Mouse (Mus musculus): ENCODE data around the gene Clec4e. TPM values are rescaled to one million over a fixed set of nuclear protein-coding genes. Genes with fewer than 3 reads are reported as not detected.
"Not testable (repeated sequence)": the region's sequence is repeated elsewhere in the genome, so short reads cannot be mapped to it uniquely, and the experiment has no call there.

The Clec4e gene
- polyA plus RNA-seq (2017; shearing (Covaris generic)), result not detected

DNA sequence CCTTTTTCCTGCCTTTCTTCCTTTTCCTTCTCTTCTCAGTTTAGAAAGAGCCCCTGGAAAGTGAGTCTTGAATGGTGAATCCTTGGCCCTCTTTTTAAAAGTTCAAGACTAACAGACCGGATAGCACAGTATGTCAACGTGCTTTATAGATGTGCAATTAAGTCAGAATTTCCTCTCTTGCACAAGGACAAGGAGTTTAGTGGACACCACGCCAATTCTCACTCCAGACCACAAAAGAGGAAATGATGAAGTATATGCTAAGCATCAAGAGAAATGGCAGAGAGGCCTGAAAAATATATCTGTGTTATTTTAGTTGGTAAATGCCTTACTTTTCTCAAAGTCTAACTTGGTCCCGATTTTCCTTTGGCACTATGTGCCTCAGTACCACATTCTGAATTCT is at the start of gene Clec4e:
Clec4e (minus strand) TSS at position 118 of the 400 bp plus-strand sequence.
- no peak for ATAC-seq

DNA sequence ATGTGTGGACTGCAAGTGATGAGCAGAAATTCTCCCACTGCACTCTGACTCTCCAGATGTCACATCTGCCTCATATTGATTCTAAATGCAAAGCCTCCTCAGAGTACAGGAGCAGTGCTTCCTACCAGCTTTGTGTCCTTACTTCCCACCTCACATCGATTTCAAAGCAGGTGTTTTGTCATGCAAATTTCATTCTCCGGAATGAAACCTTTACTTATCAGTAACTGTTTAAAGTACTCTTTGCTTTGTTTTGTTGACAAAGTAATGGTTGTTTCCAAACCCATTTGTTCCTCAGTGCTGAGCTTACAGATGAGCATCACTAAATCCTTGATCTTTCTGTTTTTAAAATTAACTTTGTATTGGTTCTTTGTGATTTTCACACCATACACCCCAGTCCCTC is 42.8 kb upstream of the Clec4e start:
- ATAC-seq, result no peak

DNA sequence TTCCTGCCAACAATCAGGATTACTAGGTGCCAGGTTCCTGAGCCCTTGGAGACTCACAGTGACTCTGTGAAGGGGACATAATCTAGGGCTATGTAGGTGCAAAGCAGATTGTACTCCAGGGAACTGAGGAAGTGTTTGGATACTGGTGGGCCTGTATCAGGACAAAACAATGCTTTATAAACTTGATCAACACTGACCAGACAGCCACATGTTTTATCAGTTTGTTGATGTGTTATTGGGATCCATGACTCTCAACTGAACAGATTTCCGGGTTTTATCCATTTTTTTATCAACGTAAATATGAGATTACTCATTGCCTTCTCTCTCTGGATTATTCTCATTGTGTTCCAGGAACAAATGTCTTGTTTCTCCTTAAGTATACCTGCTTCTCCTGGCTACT is 18.4 kb upstream of the Clec4e start, which contains the start of gene Vmn2r19:
Vmn2r19 (plus strand) TSS at position 301 of the 400 bp plus-strand sequence.
- ATAC-seq, result no peak

DNA sequence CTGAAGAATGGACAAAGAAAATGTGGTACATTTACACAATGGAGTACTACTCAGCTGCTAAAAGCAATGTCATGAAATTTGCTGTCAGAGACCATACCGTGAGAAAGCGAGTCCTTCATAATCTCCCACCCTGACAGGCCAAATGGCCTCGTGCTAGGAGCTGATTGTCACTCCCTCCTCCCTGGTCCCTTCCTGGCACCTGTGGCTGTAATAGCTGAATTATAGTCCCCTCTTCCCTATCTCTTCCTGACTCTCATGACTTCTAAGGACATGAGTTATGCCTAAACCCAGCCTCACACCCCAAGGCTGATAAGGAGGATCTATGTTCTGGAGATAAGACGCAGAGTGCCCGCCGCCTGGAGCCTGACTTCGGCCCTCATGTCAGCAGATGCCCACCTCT is 16.6 kb upstream of the Clec4e start:
- not testable (repeated sequence) for ATAC-seq

DNA sequence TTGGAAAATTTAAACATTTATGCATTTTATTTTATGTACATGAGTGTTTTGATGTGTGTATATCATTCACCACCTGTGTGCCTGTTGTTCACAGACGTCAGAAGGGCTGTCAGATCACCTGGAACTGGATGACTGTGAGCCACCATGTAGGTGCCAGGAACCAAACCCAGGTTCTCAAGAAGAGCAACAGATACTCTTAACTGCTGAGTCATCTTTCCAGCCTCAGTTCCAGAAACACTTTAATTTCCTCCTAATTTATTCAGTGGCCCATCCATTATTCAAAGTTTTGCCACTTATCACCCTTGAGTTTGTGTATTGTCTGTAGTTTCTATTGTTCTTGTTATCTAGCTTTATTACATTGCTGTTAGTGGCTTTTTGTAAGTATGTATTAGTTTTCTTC is 7.0 kb upstream of the Clec4e start:
- no peak for ATAC-seq

DNA sequence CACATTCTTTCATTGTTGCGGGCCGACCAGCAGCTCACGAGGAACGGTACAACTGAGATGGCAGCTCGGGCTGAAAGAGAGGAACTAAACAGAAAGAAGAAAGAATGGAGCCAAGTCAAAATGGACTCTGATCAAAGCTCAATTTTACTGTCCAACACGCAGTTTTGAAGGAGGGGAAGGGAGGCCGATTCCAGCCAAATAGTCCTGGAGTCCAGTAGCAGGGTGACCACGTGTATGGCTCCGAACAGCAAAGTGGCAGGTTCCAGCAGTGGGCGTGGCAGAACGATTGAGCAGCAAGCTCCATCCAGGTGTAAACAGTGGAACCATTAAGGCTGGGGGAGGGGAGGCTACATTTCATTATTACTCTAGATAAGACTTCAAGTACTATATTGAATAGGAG is 3.8 kb upstream of the Clec4e start:
- ATAC-seq, result not testable (repeated sequence)

DNA sequence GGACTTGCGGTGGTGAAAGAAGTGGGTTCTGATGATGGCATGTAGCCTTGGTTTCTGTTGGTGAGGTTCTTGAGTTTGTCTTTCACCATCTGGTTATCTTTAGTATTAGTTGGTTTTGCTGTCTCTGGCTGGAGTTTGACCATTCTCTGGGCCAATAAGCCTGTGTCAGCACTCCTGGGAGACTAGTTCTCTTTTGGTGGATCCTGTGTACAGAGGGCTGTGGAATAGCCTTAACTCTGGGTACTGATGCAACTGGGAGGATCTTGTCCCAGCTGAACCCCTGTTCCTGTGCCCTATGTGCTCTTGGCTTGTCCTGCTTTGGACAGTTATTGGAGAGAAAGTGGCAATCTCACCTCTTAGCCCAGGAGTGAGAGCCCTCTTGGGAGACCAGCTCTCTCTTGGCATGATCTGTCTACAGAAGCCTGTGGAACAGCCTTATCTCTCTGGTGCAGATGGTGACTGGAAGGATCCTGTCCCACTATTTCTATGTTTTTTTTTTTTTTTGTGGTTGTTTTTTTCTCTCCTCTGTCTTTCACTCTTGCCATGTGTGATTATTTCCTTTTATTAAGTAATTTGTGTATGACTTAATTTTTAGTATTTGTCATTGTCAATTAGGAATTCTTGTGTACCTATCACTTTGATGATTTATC is 3.2 kb upstream of the Clec4e start:
- ATAC-seq, result no peak

DNA sequence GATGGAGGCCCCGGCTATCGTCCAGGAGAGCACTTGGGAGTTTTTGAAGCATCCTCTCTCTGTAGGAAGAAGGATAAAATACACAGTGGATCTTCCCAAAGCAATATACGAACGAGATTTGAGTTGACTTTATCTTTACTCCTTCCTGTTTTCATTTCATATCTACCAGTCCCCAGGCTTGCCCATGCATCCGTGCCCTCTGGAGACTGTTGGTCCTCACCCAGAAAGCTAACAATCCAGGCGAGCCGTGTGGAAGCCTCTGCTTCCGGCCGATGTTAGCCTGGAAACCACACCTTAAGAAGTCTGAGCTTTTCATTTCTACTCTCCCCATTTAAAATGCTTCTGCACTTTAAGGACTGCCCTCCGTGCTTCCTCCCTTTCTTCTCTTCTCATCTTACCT is 739 bp downstream of the Clec4e start:
- no peak for ATAC-seq

DNA sequence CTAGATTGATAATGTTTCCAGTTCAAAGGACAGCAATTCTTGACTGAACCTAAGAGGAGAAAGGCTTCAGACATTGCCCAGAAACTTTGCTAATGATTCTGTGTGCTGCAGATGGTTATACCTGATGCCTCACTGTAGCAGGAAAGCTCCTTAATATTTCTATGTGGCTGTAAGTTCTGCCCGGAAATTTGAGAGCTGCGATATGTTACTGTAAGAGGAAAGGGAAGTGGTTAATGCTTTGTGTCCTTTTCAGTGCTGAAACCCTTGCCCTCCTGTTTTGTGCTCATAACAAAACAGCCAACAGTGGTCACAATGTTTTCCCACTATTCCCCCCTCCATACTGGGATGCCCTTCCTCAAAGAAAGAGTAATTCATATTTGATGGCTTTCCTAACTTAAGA is 3.4 kb downstream of the Clec4e start:
- no peak for ATAC-seq

DNA sequence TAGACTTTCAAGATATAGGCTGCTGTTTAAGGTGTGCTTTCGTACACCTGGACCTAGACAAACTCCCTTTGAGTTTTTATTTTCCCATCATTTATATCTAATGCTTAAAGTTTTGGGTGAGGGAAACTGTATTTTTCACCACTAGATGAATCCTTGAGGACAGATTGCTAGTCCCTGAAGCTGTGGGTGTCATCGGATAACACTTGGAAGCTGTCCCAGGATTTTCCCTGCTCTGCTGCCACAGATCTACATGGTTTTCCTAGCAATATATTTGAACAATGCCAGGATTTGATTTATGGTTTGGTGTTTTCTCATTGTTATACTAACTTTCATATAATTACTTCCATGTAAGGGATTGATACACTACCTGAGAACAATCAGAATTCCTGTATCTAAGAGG is 10.2 kb downstream of the Clec4e start:
- no peak for ATAC-seq

DNA sequence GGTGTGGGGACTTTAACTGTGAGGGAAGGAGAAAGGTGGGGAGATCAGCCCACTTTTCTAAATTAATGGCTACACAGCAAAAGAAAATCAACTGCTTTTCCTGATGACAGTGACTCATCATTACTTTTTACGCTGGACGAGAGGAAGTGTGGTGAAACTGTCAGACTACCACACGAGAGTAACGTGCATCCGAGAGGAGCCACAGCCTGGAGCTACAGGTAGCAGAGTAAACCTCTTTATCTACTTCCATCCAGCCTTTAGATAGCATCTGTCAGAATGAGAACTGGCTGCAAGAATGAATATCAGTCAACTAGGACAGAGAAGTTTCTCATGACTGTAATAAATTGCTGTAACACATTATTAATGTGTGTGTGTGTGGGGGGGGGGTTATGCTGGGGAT is 22.7 kb downstream of the Clec4e start:
- no peak for ATAC-seq

DNA sequence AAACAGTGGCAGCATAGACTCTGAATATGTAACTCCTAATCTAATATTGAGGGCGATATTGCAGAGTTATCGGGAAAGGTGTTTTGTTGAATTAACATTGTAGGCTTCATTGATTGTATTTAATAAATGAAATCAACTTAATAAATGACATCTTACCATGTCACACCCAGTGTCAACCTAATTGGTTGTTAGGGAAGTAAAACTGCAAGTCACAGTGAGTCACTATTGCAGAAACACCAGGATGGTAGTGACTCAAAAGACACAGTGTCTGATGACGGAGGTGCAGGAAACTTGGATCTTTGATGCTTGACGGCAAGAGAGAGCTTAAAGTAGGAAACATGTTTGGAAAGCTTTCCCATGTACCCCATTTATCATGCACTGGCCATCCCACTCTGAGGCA is 23.9 kb downstream of the Clec4e start:
- no peak for ATAC-seq

DNA sequence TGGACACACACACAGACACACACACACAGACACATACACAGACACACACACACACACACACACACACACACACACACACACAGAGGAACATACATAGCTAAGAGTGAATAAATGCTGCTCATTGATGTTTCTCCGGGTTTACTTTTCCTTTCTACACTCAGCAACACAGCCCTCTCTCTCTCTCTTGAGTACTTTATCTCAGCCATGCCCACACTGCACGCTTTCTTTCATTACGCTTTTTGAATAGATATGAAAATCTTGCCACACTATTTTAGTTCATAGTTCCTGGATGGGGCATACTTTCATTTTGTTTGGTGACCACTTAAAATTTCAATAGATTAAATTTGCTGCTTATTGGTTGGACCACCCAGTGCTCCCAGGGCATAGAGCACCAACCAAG is 25.5 kb downstream of the Clec4e start:
- no peak for ATAC-seq

DNA sequence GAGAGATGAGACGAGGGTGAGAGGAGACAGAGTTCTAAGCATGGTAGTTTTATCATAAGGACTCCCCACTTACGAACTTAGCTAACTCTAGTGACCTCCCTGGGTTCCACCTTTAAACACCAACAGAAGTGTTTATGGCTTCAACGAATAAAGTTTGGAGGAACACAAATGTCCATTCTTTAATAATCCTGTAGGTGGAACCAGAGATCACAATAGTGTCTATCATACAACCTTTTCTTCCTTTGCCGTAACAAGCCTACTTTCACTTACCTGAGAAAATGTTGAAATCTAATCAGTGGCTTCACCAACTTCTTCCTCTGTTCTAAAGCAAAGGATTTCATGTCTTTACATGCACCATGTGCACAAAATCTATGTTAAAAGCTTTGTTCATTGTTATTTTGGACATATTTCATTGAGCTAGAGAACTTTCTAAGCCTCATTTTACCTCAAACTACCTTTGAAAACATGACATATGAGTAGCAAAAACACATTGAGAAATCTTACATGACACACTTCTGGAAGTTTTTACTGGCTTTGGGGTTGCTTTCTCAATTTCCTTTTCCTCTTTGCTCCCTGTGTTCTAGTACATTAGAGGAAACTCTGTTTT is 28.0 kb downstream of the Clec4e start, which contains the start of gene Clec4d:
Clec4d (plus strand) TSS at position 557 of the 607 bp plus-strand sequence.
- ATAC-seq, result no peak

DNA sequence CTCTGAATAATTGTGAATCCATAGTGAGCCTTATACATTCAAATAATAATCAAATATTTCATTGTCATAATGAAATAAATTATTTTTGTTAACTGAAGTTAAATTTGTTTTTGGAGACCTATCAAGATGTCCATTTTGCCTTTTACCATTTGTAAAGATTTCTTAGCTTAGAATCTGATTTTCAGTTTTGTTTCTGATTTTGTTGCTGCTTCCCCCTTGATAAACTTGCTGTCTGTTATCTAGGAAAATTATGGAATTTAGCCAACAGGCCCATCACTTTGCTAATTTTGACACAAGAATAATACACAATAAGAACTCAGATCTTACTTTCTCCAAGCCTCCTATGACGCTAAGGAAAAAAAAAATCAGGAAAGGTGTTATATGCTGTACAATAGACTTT is 28.8 kb downstream of the Clec4e start:
- ATAC-seq, result no peak

DNA sequence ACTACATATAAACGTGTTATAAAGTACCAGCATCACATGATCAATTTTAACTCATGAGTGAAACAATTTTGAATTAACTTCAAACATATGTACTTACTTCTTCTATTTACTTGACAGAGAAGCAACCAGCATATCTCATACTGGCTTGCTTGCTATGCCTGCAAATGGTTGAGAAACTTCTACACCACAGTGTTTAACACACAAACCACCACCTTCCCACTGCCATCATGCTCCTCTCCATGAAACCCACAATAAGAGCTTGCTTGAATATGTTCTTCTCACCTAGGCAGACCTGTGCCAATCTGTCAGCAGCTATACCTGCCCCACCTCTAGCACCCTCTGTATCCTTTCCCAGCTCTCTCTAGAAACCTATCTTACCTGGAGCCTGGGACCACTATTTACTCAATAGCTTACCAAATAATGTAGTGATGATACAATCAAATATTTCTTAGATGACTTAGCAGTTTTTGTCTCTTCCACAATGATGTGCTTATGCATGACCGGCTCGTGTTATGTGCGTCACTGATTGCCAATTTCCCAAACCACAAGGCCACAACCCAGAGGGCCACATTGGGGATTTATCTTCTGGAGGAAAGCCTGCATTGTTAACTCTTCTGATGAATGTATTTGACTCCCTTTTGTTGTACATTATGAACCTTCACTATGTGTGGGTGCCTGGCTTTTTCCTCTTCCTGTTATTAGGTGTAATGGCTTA is 29.6 kb downstream of the Clec4e start:
- ATAC-seq, result no peak

DNA sequence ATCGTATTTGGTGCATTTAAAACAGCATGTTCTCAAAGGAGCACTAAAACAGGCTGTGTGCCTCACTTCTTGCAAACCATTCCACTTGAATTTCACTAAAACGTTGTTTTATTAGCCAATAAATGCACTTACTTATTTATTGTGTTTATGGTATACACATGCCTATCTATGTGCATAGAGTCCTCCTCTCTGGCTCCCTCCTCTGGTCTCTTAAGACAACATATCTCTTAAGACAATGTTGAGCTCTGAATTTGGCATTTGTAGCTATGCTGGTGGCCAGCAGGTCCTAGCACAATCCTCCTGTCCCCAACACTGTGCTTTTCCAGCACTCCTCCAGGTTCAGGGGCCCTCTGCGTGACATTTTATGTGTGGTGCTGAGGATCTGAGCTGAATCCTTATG is 30.7 kb downstream of the Clec4e start:
- ATAC-seq, result no peak

DNA sequence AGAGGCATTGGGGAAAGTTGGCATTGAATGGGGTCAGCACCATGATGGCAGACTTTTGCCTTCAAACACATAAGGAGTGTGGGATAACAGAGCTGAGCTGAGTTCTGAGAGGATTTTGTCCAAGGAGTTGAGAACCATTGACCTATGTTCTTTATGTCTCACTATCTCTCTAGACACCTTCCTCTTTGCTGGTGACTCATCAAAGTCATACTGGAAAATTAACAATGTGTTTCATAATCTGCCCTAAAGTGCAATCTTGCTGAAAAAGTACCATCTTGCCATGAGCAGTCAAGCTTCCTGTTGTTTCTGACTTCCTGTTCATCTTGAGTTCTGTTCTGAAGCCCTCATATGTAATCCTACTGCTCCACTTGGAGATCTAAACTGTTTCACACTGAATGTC is 36.9 kb downstream of the Clec4e start:
- ATAC-seq, result no peak

DNA sequence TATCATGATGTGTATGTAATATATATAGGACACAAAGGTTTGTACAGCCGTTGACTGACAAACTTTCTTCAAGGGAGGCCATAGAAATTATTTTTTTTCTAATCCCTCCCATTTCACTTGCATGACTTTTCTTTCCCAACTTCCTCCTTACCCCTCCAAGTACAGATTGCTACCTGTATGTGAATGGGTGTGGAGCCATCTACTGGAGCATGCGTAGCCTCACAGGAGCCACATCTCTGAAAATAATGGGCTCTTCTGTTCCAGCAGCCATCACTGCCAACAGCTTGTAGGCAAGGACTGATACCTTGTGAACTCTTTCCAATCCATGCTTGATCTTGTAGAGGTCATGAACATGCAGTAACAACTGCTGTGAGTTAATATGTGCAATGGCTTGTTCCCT is 40.8 kb downstream of the Clec4e start:
- ATAC-seq, result not testable (repeated sequence)

DNA sequence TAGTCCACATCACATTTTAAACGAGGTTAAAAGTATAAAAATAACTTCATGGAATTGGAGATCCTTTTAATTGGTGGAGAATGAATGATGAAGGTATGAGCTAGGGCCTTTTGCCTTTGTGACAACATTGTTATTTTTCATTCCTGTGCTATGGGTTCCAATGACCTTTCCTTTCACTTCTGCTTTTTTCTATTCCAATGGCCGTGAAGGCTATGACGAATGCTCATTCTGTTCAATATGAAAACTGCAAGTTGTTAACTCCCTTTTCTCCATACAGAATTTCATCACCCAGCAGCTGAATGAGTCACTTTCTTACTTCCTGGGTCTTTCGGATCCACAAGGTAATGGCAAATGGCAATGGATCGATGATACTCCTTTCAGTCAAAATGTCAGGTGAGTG is 45.5 kb downstream of the Clec4e start:
- ATAC-seq, result no peak

DNA sequence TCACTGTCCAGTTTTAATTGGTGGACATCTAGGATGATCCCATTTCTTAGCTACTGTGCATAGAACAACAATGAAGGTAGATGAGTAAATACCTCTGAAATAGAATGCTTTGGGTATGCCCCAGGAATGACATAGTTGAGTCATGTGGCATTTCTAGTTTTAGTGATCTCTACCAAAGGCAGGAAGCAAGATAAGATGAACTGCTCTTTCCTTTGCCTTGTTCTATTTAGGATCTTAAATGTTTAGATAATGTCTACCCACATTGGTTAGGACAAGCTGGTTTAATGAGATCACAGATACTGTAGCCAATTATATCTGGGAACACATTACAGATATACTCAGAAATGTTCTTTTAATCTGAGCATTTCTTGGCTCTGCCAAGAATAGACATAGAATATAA is 52.1 kb downstream of the Clec4e start:
- no peak for ATAC-seq

Measured in inflammation-experienced regulatory T-cells, adult 6 months (primary cell).